Mouse (Mus musculus): ENCODE measurements around the gene Chn2. TPM values are rescaled to one million over a fixed set of nuclear protein-coding genes. Genes with fewer than 3 reads are reported as not detected.

The Chn2 gene
- polyA plus RNA-seq, 1 experiment: 5.6 TPM

DNA sequence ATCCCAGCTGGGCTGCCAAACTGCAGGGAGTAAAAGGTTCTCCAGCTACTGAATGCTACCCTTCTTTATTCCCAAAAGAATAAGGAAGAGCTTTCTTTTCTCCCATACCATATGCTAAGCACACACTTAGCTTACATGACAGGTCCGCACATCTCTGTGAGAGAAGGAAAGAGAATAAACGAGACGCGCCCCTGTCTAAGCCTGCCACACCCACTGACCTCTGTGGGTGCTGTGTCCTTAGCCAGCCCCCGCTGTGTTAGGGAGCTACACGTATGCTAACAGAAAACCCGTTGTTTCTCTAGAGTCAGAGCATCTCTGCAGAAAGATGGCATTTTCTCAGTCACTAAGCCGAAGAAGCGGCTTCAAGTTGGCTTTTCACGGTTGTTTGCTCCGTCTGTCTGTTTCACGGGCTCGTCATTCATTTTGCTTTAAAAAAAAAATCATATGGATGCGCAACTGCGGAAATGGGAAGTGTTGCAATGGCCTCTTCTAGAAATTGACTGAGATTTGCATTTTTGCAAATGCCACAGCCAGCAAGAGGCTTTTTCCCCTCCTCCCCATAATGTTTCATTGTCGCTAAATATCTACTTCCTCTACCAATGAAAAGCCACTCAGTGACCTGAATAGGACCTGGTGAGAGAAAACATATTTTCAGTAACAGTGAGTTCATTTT is 30.8 kb upstream of the Chn2 start:
- no peaks in the 10 kb centered on the region for H3K27me3 ChIP-seq (ENCODE audit: control insufficient read depth, insufficient read depth, low read length, poor library complexity, severe bottlenecking)
- H3K27ac ChIP-seq (ENCODE audit: insufficient read depth, low read length): no peak overlapping the region
- no peak overlapping the region for H3K9ac ChIP-seq (ENCODE audit: low read depth, poor library complexity, severe bottlenecking)
- H3K4me3 ChIP-seq (ENCODE audit: low read depth, low read length): no peak overlapping the region
- H3K4me1 ChIP-seq (ENCODE audit: control insufficient read depth, insufficient read depth, low read length): no peaks in the 10 kb centered on the region
- no peaks in the 10 kb centered on the region for H3K36me3 ChIP-seq (ENCODE audit: control insufficient read depth, insufficient read depth, low read length, poor library complexity, severe bottlenecking)
- TF ChIP-seq POLR2A (IDR thresholded peaks at IDR 0.05; ENCODE audit: insufficient read depth, low read length) (no peak), EP300 (IDR thresholded peaks at IDR 0.05; ENCODE audit: insufficient read depth, low read depth, low read length) (no peak), CTCF (IDR thresholded peaks at IDR 0.05; ENCODE audit: low read depth, low read length) (no peak)
- no peaks in the 10 kb centered on the region; the same call in 1 of the 2 replicates for H3K9me3 ChIP-seq (replicated peaks; ENCODE audit: control insufficient read depth, insufficient read depth, low read length, poor library complexity, severe bottlenecking)

GRCm38 (mm10) chr6:54009293-54009692 is 30.1 kb upstream of the Chn2 start:
- TF ChIP-seq EP300 (IDR thresholded peaks at IDR 0.05; ENCODE audit: insufficient read depth, low read depth, low read length): no peak
- TF ChIP-seq CTCF (IDR thresholded peaks at IDR 0.05; ENCODE audit: low read depth, low read length): no peak
- TF ChIP-seq POLR2A (IDR thresholded peaks at IDR 0.05; ENCODE audit: insufficient read depth, low read length): no peak
- no peak overlapping the region for H3K27ac ChIP-seq (ENCODE audit: insufficient read depth, low read length)

DNA sequence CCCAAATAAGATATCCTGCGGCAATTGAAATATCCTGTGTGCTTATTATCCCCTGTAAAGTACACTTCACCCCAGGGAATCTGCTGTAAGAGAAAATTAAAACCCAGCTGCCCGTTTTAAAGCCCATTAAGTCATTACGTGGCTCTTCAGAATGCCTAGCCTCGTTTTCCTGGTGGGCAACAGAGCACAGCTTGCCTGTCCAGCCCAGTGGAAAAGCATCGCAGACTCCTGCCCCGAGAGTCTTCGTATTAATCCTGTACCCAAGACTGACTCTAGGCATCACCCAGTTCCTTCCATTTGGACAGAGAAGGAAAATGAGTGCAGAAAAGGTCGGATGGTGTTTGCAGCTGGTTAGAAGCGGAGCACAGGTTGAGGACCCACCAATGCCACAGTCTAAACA is 29.0 kb upstream of the Chn2 start:
- no peak overlapping the region for H3K9ac ChIP-seq (ENCODE audit: low read depth, poor library complexity, severe bottlenecking)
- no peak for TF ChIP-seq CTCF (IDR thresholded peaks at IDR 0.05; ENCODE audit: low read depth, low read length)
- TF ChIP-seq POLR2A (IDR thresholded peaks at IDR 0.05; ENCODE audit: insufficient read depth, low read length): no peak
- TF ChIP-seq EP300 (IDR thresholded peaks at IDR 0.05; ENCODE audit: insufficient read depth, low read depth, low read length): no peak
- H3K27me3 ChIP-seq (ENCODE audit: control insufficient read depth, insufficient read depth, low read length, poor library complexity, severe bottlenecking): no peaks in the 10 kb centered on the region
- H3K9me3 ChIP-seq (replicated peaks; ENCODE audit: control insufficient read depth, insufficient read depth, low read length, poor library complexity, severe bottlenecking): no peaks in the 10 kb centered on the region
- no peaks in the 10 kb centered on the region for H3K36me3 ChIP-seq (ENCODE audit: control insufficient read depth, insufficient read depth, low read length, poor library complexity, severe bottlenecking)
- no peak overlapping the region for H3K27ac ChIP-seq (ENCODE audit: insufficient read depth, low read length)
- no peak overlapping the region for H3K4me3 ChIP-seq (ENCODE audit: low read depth, low read length)
- no peaks in the 10 kb centered on the region for H3K4me1 ChIP-seq (ENCODE audit: control insufficient read depth, insufficient read depth, low read length)

More at GRCm38 (mm10) chr6:54009293-54009692, 30.1 kb upstream of the Chn2 start:
- Histone ChIP-seq H3K4me1 (ENCODE audit: control insufficient read depth, insufficient read depth, low read length) (no peaks in the 10 kb centered on the region), H3K36me3 (ENCODE audit: control insufficient read depth, insufficient read depth, low read length, poor library complexity, severe bottlenecking) (no peaks in the 10 kb centered on the region), H3K9ac (ENCODE audit: low read depth, poor library complexity, severe bottlenecking) (no peak overlapping the region), H3K9me3 (replicated peaks; ENCODE audit: control insufficient read depth, insufficient read depth, low read length, poor library complexity, severe bottlenecking) (no peaks in the 10 kb centered on the region; the same call in 1 of the 2 replicates), H3K27me3 (ENCODE audit: control insufficient read depth, insufficient read depth, low read length, poor library complexity, severe bottlenecking) (no peaks in the 10 kb centered on the region), H3K4me3 (ENCODE audit: low read depth, low read length) (no peak overlapping the region)

DNA sequence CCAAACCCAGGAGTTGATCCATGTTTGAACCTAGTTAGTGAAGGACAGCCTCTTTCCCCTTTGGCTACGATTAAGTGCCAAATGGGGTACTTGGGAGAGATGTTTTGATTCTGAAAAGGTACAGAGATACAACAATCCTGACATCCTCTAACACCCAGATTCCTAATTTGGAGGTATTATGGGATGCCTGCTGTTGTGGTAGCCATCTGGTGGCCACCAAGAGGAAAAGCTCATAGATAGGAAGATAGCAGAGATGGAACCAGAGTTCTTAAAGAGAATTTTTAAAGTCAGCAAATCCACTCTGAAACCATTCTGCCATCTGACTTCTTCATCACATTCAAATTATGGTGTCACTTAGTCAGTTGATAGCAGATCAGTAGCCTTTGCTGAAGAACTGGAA is 27.2 kb upstream of the Chn2 start:
- H3K9me3 ChIP-seq (replicated peaks; ENCODE audit: control insufficient read depth, insufficient read depth, low read length, poor library complexity, severe bottlenecking): peaks cover 5% of the 10 kb centered on the region
- H3K4me3 ChIP-seq (ENCODE audit: low read depth, low read length): no peak overlapping the region
- TF ChIP-seq CTCF (IDR thresholded peaks at IDR 0.05; ENCODE audit: low read depth, low read length) (no peak), POLR2A (IDR thresholded peaks at IDR 0.05; ENCODE audit: insufficient read depth, low read length) (no peak), EP300 (IDR thresholded peaks at IDR 0.05; ENCODE audit: insufficient read depth, low read depth, low read length) (no peak)
- peaks cover 2% of the 10 kb centered on the region for H3K4me1 ChIP-seq (ENCODE audit: control insufficient read depth, insufficient read depth, low read length)
- no peak overlapping the region for H3K9ac ChIP-seq (ENCODE audit: low read depth, poor library complexity, severe bottlenecking)
- H3K27me3 ChIP-seq (ENCODE audit: control insufficient read depth, insufficient read depth, low read length, poor library complexity, severe bottlenecking): no peaks in the 10 kb centered on the region
- no peak overlapping the region for H3K27ac ChIP-seq (ENCODE audit: insufficient read depth, low read length)
- H3K36me3 ChIP-seq (ENCODE audit: control insufficient read depth, insufficient read depth, low read length, poor library complexity, severe bottlenecking): no peaks in the 10 kb centered on the region

DNA sequence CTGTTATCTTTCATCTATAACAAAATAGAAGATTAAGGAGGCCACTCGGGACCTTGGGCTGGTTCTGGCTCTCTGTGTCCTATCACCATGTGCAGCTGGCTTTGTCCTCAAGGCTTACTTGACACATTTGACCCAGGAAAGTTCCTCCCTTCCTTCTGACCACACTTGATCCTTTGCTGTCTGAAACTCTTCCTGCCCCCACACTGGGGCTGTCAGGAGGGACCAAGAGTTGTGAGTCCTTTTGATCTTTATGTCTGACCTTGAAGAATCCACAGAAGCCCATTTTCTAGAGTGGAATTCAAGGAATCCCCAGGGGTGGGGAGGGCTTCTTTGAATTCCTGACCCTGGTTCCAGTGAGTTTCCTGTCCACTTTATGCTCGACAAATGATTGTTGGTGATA is 21.3 kb upstream of the Chn2 start:
- H3K27ac ChIP-seq (ENCODE audit: insufficient read depth, low read length): no peak overlapping the region
- H3K4me1 ChIP-seq (ENCODE audit: control insufficient read depth, insufficient read depth, low read length): peaks cover 2% of the 10 kb centered on the region
- no peak overlapping the region for H3K4me3 ChIP-seq (ENCODE audit: low read depth, low read length)
- no peak for TF ChIP-seq CTCF (IDR thresholded peaks at IDR 0.05; ENCODE audit: low read depth, low read length)
- no peak for TF ChIP-seq POLR2A (IDR thresholded peaks at IDR 0.05; ENCODE audit: insufficient read depth, low read length)
- TF ChIP-seq EP300 (IDR thresholded peaks at IDR 0.05; ENCODE audit: insufficient read depth, low read depth, low read length): no peak
- H3K36me3 ChIP-seq (ENCODE audit: control insufficient read depth, insufficient read depth, low read length, poor library complexity, severe bottlenecking): no peaks in the 10 kb centered on the region
- H3K9ac ChIP-seq (ENCODE audit: low read depth, poor library complexity, severe bottlenecking): no peak overlapping the region
- H3K9me3 ChIP-seq (replicated peaks; ENCODE audit: control insufficient read depth, insufficient read depth, low read length, poor library complexity, severe bottlenecking): peaks cover 5% of the 10 kb centered on the region
- no peaks in the 10 kb centered on the region for H3K27me3 ChIP-seq (ENCODE audit: control insufficient read depth, insufficient read depth, low read length, poor library complexity, severe bottlenecking)

- H3K27ac ChIP-seq (ENCODE audit: insufficient read depth, low read length): no peak overlapping the region
- peaks cover 5% of the 10 kb centered on the region for H3K9me3 ChIP-seq (replicated peaks; ENCODE audit: control insufficient read depth, insufficient read depth, low read length, poor library complexity, severe bottlenecking)
- H3K9ac ChIP-seq (ENCODE audit: low read depth, poor library complexity, severe bottlenecking): no peak overlapping the region
- no peak overlapping the region for H3K4me3 ChIP-seq (ENCODE audit: low read depth, low read length)
- peaks cover 2% of the 10 kb centered on the region for H3K4me1 ChIP-seq (ENCODE audit: control insufficient read depth, insufficient read depth, low read length)
- H3K36me3 ChIP-seq (ENCODE audit: control insufficient read depth, insufficient read depth, low read length, poor library complexity, severe bottlenecking): no peaks in the 10 kb centered on the region
- no peaks in the 10 kb centered on the region for H3K27me3 ChIP-seq (ENCODE audit: control insufficient read depth, insufficient read depth, low read length, poor library complexity, severe bottlenecking)
- no peak for TF ChIP-seq POLR2A (IDR thresholded peaks at IDR 0.05; ENCODE audit: insufficient read depth, low read length)
- no peak for TF ChIP-seq CTCF (IDR thresholded peaks at IDR 0.05; ENCODE audit: low read depth, low read length)
- no peak for TF ChIP-seq EP300 (IDR thresholded peaks at IDR 0.05; ENCODE audit: insufficient read depth, low read depth, low read length)
Observed at GRCm38 (mm10) chr6:54018861-54019260, 20.5 kb upstream of the Chn2 start.
